Mouse (Mus musculus): ENCODE data around the gene Col4a2. TPM values are rescaled to one million over a fixed set of nuclear protein-coding genes. Genes with fewer than 3 reads are reported as not detected.

Gene Col4a2
- polyA plus RNA-seq, 1 experiment from 2014 or later: 82.2 TPM

DNA sequence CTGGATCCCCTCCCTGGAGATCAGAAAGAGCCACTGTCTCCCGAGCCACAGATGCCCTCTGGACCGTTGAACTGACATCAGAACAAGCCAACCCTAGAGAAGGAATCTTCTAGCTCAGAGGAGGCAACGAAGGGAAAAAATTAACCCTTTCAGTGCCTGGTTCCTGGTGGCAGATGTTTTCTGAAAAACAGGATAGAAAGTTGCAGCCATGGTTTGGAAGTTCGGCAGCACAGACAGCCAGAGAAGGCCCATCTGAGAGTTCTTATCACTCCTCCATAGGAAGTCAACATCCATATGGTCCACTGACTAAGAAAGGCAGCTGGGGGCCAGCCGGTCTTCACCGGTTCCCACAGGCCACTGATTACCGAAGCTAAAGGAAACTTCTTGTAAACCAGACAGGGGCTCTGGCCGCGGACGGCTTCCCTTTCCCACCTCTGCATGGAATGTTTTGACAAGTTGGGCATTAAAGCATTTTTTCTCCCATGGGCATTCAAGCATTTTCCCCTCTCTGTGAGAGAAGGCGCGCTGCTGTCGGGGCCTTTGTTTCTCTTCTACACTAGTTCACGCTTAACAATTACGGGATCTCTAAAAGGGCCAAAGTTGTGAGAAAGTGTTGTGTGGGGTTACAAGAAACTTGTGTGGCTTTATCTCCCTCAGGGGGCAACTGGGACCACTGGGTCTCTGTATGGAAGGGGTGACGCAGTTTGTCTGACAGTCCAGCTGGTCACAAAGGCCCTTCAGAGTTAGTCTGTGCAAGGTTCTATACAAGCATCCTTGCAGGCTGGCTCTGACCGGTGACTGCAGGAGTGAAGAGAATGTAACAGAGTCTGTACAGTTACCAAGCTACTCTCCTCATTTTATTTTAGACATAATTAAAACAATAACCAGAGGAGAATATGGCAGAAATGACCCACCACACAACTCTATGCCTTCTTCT is 49.9 kb downstream of the Col4a2 start:
- Histone ChIP-seq H3K36me3 (no peaks in the 10 kb centered on the region), H3K27ac (peak overlapping the region; percentile 87), H3K4me2 (replicated peaks) (no peak overlapping the region), H3K9me3 (no peaks in the 10 kb centered on the region), H3K9ac (no peak overlapping the region), H3K4me1 (peaks cover 62% of the 10 kb centered on the region), H3K4me3 (no peak overlapping the region), H3K27me3 (no peaks in the 10 kb centered on the region)
- ATAC-seq (ENCODE audit: insufficient number of reproducible peaks, insufficient read depth, low FRiP score, low TSS enrichment): peak; percentile 36; the same call in 1 of the 2 replicates
- 11% methylated on average over 17 of the region's 17 CpGs for WGBS

DNA sequence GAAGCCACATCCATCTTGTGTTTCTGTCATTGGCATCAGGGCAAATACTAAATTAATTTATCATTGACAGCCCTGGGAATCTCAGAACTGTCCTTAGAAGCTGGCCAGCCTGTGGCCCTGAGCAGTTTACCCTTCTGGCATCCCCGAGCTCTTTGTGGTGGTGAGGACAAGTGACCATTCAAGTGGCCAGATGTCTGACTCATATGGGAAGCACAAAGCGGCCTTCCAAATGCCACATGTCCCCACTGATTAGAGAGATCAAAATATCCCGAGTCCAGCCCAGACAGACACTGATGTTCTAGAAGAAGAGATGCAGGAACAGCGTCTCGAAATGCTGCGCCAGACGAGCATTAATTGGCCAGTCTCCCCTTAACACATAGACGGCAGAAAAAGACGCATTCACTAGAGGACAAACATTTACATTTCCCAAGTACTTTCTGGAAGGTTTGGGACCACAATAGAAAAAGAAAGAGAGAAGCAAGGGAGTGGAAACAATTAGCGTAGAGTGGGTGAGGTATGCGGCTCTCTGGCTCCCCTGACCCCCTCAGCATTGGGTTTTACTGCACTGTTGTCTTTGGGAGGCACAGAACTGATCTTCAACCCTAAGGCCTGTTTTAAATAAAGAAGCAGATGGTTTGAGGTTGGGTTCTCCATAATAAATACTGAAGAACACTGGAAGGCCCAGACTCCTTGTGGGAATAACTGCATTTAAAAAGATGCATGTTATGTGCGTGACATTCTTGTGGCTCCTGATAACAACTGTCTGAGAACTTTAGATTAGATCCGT is 50.9 kb downstream of the Col4a2 start:
- ATAC-seq (ENCODE audit: insufficient number of reproducible peaks, insufficient read depth, low FRiP score, low TSS enrichment): no peak
- Histone ChIP-seq H3K9me3 (no peaks in the 10 kb centered on the region), H3K4me2 (replicated peaks) (no peak overlapping the region), H3K36me3 (no peaks in the 10 kb centered on the region), H3K4me1 (peaks cover 55% of the 10 kb centered on the region), H3K4me3 (no peak overlapping the region), H3K9ac (no peak overlapping the region), H3K27ac (peak overlapping the region; percentile 87), H3K27me3 (no peaks in the 10 kb centered on the region)
- WGBS: 17% methylated on average over 13 of the region's 13 CpGs

DNA sequence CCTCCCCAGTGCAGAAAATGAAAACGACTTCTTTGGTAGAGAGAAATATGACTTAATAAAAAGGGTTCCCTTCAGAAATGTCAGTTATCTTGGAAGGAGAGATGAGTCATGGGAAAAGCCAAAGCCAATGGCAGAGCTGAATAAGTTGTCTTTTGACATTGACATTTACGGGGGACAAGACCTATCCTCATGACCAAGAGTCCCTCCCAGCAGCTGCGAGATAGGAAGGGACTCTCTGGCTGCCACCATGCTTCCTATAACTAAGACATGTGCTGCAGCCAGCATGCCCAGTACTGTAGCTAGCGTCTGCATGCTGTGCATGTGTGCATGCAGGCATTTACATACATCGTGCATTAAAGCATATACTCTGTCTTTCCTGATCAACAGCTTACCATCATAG is 53.6 kb downstream of the Col4a2 start:
- Histone ChIP-seq H3K4me3 (no peak overlapping the region), H3K9me3 (no peaks in the 10 kb centered on the region), H3K27ac (no peak overlapping the region), H3K27me3 (no peaks in the 10 kb centered on the region), H3K4me1 (peaks cover 55% of the 10 kb centered on the region), H3K36me3 (no peaks in the 10 kb centered on the region), H3K4me2 (replicated peaks) (no peak overlapping the region), H3K9ac (no peak overlapping the region)
- 83% methylated on average over 5 of the region's 5 CpGs for WGBS
- ATAC-seq (ENCODE audit: insufficient number of reproducible peaks, insufficient read depth, low FRiP score, low TSS enrichment): no peak

DNA sequence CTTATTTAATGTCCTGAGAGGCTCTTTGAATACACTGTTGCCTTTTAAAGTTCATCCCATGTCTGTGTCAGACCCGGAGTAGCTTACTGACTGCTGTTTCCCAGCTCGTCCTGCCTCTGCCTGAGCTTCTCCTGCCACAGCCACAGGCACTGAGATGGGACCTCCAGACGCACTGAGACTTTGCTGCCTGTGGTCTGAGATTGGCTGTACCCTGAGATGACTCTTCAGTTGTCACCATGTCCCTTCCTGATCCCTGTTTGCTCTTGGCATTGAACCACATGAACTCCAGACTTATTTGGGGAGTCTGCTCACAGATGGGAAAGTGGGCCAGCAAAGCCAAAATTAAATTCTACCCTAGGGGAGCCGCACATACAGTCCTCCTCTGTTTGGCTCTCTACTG is 54.1 kb downstream of the Col4a2 start:
- no peaks in the 10 kb centered on the region for H3K27me3 ChIP-seq
- no peaks in the 10 kb centered on the region for H3K9me3 ChIP-seq
- 75% methylated on average over 4 of the region's 4 CpGs for WGBS
- no peaks in the 10 kb centered on the region for H3K36me3 ChIP-seq
- H3K4me3 ChIP-seq: no peak overlapping the region
- H3K4me2 ChIP-seq (replicated peaks): no peak overlapping the region
- H3K9ac ChIP-seq: no peak overlapping the region
- no peak for ATAC-seq (ENCODE audit: insufficient number of reproducible peaks, insufficient read depth, low FRiP score, low TSS enrichment)
- H3K4me1 ChIP-seq: peaks cover 53% of the 10 kb centered on the region
- H3K27ac ChIP-seq: no peak overlapping the region

DNA sequence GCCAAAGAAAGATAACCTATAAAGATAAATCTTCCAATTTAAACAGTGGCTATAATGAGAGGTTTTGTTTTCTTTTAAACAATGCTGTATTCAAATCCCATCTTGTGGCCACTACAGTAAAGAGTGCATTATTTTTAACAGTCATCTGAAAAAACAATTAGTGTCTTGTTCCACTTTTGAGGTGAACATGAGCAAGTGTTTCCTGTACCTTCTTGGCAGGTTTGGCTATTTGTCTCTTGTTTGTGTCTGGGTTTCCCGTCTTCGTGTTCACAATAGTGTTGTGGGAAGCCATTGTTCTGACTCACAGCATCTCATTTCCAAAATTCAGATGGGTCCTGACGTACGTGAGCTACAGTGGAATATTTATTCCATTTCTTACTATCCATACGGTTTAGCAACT is 55.1 kb downstream of the Col4a2 start:
- H3K27me3 ChIP-seq: no peaks in the 10 kb centered on the region
- H3K9ac ChIP-seq: no peak overlapping the region
- no peaks in the 10 kb centered on the region for H3K9me3 ChIP-seq
- H3K4me3 ChIP-seq: no peak overlapping the region
- H3K4me2 ChIP-seq (replicated peaks): no peak overlapping the region
- ATAC-seq (ENCODE audit: insufficient number of reproducible peaks, insufficient read depth, low FRiP score, low TSS enrichment): no peak
- WGBS: 85% methylated on average over 5 of the region's 5 CpGs
- peaks cover 44% of the 10 kb centered on the region for H3K4me1 ChIP-seq
- no peaks in the 10 kb centered on the region for H3K36me3 ChIP-seq
- H3K27ac ChIP-seq: no peak overlapping the region

DNA sequence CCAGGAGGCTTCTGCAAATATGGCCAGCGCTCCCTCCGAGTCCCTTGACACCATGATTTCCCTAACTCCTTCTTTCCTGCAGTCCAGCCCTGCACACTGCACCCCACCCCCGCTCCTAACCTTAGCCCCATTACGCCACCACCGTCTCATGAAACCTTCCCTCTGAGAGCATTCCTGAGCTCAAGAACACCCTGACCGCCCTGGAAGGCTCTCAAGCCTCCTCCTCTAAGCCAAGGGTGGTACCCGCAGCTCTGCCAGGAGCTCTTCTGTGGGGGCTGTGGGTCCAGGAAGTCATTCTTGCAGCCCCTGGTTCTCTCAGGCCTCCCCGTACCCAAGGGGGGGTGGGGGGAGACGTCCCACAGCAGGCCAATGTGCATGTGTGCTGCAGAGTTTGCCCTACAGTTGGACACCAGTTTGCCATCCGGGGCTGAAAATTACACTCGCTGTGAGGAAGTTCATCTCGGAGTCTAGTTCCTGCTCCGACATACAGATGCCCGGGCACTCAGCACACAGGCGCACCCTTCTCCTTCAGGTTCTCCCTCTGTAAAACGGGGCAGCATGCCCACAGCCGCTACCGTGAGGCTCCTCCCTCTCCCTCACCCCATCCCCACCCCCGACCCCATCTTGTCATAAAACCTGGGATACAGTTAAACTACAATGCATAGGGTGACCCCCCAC is 57.1 kb downstream of the Col4a2 start:
- Histone ChIP-seq H3K27me3 (no peaks in the 10 kb centered on the region), H3K36me3 (no peaks in the 10 kb centered on the region), H3K9ac (no peak overlapping the region), H3K4me2 (replicated peaks) (no peak overlapping the region), H3K27ac (peak overlapping the region; percentile 14; the same call in 1 of the 2 replicates), H3K9me3 (no peaks in the 10 kb centered on the region), H3K4me1 (peaks cover 24% of the 10 kb centered on the region), H3K4me3 (no peak overlapping the region)
- no peak for ATAC-seq (ENCODE audit: insufficient number of reproducible peaks, insufficient read depth, low FRiP score, low TSS enrichment)
- 80% methylated on average over 19 of the region's 19 CpGs for WGBS

DNA sequence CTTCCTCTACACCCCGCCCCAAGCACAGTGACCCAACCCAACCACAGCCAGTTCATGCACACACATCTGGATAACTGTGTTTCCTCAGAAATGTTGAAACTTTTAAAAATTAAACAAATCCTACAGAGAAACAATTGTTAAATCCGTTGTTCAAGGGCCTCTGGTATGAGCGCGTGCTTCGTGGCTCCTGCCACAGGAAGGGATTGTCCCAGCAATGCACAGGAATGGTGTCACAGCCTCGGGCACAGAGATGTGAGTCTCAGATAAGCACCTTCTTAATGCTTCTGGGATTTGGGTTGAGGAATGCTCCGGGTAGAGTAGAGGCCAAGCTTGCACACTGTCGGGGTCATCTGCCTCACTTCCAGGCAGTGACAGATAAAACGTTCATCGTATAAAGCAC is 58.7 kb downstream of the Col4a2 start:
- WGBS: 78% methylated on average over 10 of the region's 10 CpGs
- Histone ChIP-seq H3K9ac (no peak overlapping the region), H3K4me1 (peaks cover 20% of the 10 kb centered on the region), H3K36me3 (no peaks in the 10 kb centered on the region), H3K27ac (no peak overlapping the region), H3K4me2 (replicated peaks) (no peak overlapping the region), H3K4me3 (no peak overlapping the region), H3K9me3 (no peaks in the 10 kb centered on the region), H3K27me3 (no peaks in the 10 kb centered on the region)
- ATAC-seq (ENCODE audit: insufficient number of reproducible peaks, insufficient read depth, low FRiP score, low TSS enrichment): no peak

DNA sequence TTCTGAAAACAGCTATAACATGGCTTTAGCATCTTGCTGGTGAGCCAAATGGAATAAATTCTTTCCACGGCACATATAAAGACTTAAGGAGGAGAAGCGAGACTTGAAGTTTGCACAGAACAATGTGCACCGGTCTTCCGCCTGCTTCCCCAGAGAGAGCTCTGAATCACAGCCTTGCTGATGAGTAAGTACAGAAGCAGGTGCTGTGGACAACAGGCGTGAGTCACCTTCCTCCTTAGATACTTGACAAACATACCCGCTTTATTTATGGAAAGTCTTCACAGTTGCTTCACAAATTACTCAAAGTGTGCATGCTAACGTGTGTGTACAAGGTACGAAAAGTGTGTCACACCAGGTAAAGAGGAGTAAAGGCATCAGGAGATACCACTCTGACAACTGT is 59.5 kb downstream of the Col4a2 start:
- Histone ChIP-seq H3K4me2 (replicated peaks) (no peak overlapping the region), H3K9me3 (no peaks in the 10 kb centered on the region), H3K27ac (no peak overlapping the region), H3K4me3 (no peak overlapping the region), H3K27me3 (no peaks in the 10 kb centered on the region), H3K9ac (no peak overlapping the region), H3K4me1 (peaks cover 22% of the 10 kb centered on the region), H3K36me3 (no peaks in the 10 kb centered on the region)
- WGBS: 88% methylated on average over 8 of the region's 8 CpGs
- ATAC-seq (ENCODE audit: insufficient number of reproducible peaks, insufficient read depth, low FRiP score, low TSS enrichment): no peak

DNA sequence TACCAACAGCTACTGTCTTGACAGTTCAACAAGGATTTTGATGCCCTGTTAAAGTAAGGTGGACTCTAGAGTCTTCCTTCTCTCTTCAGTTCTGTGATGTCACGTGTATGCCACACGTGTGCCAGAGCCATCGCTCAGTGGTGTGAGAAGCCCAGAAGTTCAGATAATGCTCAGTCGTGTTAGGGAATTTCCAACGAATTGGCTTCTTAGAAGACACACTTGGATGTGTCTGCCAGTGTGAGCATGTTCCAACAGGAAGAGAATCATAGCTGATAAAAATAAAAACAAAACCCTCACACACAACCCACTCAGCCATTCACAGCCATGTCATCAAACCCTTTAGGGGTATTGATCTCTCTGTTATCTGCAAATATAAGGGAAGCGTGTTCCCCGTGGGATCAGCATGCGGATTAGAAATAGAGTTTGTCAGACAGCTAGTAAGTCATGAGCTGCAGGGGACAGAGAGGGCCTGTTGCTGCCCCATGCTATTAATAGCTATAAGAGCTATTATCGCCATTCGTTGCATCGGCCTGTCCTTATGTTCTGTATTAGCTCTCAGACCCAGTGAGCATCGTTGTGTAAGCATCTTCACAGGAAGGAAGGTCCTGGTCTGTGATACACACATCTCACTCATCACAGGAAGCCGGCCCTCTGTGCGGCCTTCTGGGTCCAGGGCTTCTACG is 61.2 kb downstream of the Col4a2 start:
- H3K27me3 ChIP-seq: no peaks in the 10 kb centered on the region
- ATAC-seq (ENCODE audit: insufficient number of reproducible peaks, insufficient read depth, low FRiP score, low TSS enrichment): no peak
- WGBS: 89% methylated on average over 15 of the region's 15 CpGs

DNA sequence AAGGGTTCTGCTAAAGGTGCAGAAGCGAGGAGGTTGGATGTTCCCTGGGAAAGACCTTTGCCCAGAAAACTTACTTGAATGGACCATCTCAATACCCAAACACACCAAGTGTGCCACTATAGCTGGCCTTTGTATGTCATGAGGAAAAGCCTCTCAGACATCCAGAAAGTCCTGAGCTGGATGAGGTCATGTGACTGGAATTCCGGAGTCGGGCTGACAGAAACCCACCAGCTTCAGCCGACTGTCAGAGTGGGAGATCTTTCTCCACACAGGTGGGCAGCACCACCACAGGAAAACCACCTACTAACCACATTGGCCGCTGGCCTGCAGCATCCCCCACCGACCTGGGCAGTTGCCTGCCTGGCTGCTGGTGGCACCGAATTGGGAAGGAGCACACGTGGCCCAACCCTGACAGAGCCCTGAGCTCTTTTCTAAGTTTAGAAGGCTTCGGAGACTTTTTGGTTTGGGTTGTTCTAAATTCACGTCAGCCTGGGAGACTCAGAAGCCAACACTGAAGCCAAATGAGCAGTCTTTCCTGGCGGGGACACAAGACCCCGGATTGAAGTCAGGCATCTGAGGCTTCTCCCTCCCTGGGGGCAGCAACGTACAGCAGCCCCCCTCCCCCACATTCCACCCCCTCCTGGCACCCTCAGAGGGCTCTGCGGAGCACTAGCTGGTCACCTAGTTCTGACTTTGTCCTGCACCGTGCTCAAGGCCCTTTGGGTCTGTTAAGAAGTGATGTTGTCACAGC is 61.9 kb downstream of the Col4a2 start:
- Histone ChIP-seq H3K4me3 (no peak overlapping the region), H3K4me2 (replicated peaks) (no peak overlapping the region), H3K9ac (no peak overlapping the region), H3K27ac (no peak overlapping the region), H3K27me3 (no peaks in the 10 kb centered on the region), H3K9me3 (no peaks in the 10 kb centered on the region), H3K4me1 (peaks cover 17% of the 10 kb centered on the region), H3K36me3 (no peaks in the 10 kb centered on the region)
- ATAC-seq (ENCODE audit: insufficient number of reproducible peaks, insufficient read depth, low FRiP score, low TSS enrichment): no peak
- 89% methylated on average over 15 of the region's 15 CpGs for WGBS

More for the DNA sequence above, 61.2 kb downstream of the Col4a2 start:
- Histone ChIP-seq H3K4me3 (no peak overlapping the region), H3K36me3 (no peaks in the 10 kb centered on the region), H3K4me2 (replicated peaks) (no peak overlapping the region), H3K9me3 (no peaks in the 10 kb centered on the region), H3K9ac (no peak overlapping the region), H3K27ac (no peak overlapping the region), H3K4me1 (peaks cover 16% of the 10 kb centered on the region)
